Mouse (Mus musculus) ES-E14 (cell line): ENCODE measurements at regions not wholly inside any gene's neighbourhood (a gene's known extent, or its start where the extent isn't known, plus 50 kb on each side); places are given as distances from the start of the nearest gene placed in this dataset.

ENCODE experiments used
- DNase-seq: peaks from one replicate; pipeline ENCODE4 v3.0.0-alpha.2; 2013; ENCODE audit warnings: low read depth, low spot score
- H3K27ac ChIP-seq: 2 replicates; pipeline ENCODE4 v1.5.1; 2012; ENCODE audit warnings: low read depth, mild to moderate bottlenecking, low read length, moderate library complexity, mixed read lengths; ENCODE audit not compliant: poor library complexity, insufficient read depth, severe bottlenecking
- H3K36me3 ChIP-seq: 2 replicates; pipeline ENCODE4 v1.6.1; 2012; ENCODE audit warnings: mild to moderate bottlenecking, low read length, moderate library complexity, mixed read lengths; ENCODE audit not compliant: control insufficient read depth, poor library complexity, insufficient read depth, severe bottlenecking
- H3K4me1 ChIP-seq, 2 experiments: fragments of 150-350 bp in 1 of 2; sonication (generic) in 1 of 2; 2 replicates each; pipeline ENCODE4 v1.6.1; 2012; ENCODE audit warnings: low read length in 2 of 2, mild to moderate bottlenecking in 1 of 2, mixed read lengths in 1 of 2; ENCODE audit not compliant: control insufficient read depth in 2 of 2, insufficient read depth in 2 of 2, poor library complexity in 1 of 2
- H3K4me3 ChIP-seq, 2 experiments: fragments of 150-350 bp in 1 of 2; sonication (generic) in 1 of 2; 2 replicates each; pipeline ENCODE4 v1.5.1; 2012; ENCODE audit warnings: low read length in 2 of 2, low read depth in 1 of 2, mild to moderate bottlenecking in 1 of 2, mixed read lengths in 1 of 2; ENCODE audit not compliant: insufficient read depth in 1 of 2, poor library complexity in 1 of 2, severe bottlenecking in 1 of 2
- H3K9ac ChIP-seq: 2 replicates; pipeline ENCODE4 v1.6.1; 2012; ENCODE audit warnings: low read depth, mild to moderate bottlenecking, low read length, mixed read lengths; ENCODE audit not compliant: poor library complexity, insufficient read depth, severe bottlenecking
- H3K9me3 ChIP-seq: fragments of 150-350 bp; sonication (generic); 2 replicates; pipeline ENCODE4 v1.6.1; 2012; ENCODE audit warnings: low read depth, mild to moderate bottlenecking, low read length; ENCODE audit not compliant: control insufficient read depth, insufficient read depth
- CHD2 ChIP-seq: IDR thresholded peaks from 2 replicates; pipeline ENCODE4 v1.6.1; 2014; ENCODE audit warnings: mild to moderate bottlenecking, low read depth, low read length, inconsistent platforms
- HCFC1 ChIP-seq: IDR thresholded peaks from 2 replicates; pipeline ENCODE4 v1.6.1; 2012; ENCODE audit warnings: low read length, inconsistent platforms, borderline replicate concordance; ENCODE audit not compliant: insufficient read depth
- MAFK ChIP-seq: IDR thresholded peaks from 2 replicates; pipeline ENCODE4 v1.6.1; 2014; ENCODE audit warnings: mild to moderate bottlenecking, low read depth, low read length, inconsistent platforms; ENCODE audit not compliant: insufficient read depth
- ZC3H11A ChIP-seq: IDR thresholded peaks from 2 replicates; pipeline ENCODE4 v1.6.1; 2012; ENCODE audit warnings: low read depth, mild to moderate bottlenecking, inconsistent platforms, low read length, borderline replicate concordance
- ZNF384 ChIP-seq: IDR thresholded peaks from 2 replicates; pipeline ENCODE4 v1.6.1; 2012; ENCODE audit warnings: low read depth, low read length, inconsistent platforms
- in situ Hi-C, 2 experiments: fragments of 600-800 bp; cut with MboI; formaldehyde crosslinking; loops; one replicate each; pipeline ENCODE4 v1.15.1; 2025; ENCODE audit warnings: low sequenced_read_pairs in 2 of 2, inconsistent platforms in 1 of 2; ENCODE audit not compliant: unreplicated experiment in 2 of 2

DNA sequence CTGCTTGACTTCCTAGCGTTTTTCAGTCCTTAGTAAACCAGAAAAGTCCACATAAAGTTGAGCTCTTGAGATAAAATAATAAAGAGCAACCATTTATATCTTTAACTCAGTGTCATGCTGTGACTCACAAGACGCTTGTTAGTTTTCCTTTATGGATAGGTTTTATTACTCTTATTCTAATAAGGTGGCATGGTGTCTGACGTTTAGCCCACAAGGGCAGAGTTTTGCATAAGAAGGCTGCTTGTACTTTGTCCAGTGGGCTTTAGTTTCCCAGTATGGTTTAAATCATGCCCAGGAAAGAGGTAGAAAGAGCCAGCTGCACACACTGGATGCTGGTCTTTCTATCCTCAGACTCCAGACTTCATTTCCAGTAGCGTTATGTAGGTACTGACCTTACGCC lies 332.4 kb upstream of the Prkd1 start:
- in situ Hi-C loops, result no loop called here
- TF ChIP-seq MAFK (no peak), HCFC1 (no peak), CHD2 (no peak), ZNF384 (no peak), ZC3H11A (no peak)
- Histone ChIP-seq H3K4me1 (no peaks in the 10 kb centered on the region), H3K9me3 (no peaks in the 10 kb centered on the region), H3K9ac (no peak overlapping the region), H3K4me3 (no peak overlapping the region), H3K27ac (no peak overlapping the region), H3K36me3 (no peaks in the 10 kb centered on the region)
- DNase-seq, result no peak

DNA sequence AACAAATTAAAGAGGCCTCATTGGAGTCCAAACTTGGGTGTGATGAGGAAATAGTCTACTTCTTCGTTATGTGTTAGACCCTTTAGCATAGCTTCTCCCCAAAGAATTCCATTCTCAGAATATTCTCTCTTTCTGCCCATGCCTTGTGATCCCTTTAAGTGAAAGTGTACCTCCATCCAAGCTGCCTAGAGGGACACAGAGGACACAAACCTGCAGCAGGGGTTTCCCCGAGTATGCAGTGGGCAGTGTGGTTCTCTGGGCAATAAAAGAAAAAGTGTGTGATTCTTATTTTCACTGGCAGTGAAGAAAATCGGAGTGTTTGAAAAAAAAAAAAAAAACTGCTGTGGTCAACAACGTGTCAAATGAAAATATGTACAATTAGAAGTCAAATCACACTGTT lies 331.9 kb upstream of the Prkd1 start:
- H3K4me3 ChIP-seq, result no peak overlapping the region
- H3K36me3 ChIP-seq, result no peaks in the 10 kb centered on the region
- TF ChIP-seq MAFK, result no peak
- TF ChIP-seq HCFC1, result no peak
- no peak for TF ChIP-seq ZNF384
- no peak for TF ChIP-seq CHD2
- no peak for TF ChIP-seq ZC3H11A
- H3K4me1 ChIP-seq, result no peaks in the 10 kb centered on the region
- no peaks in the 10 kb centered on the region for H3K9me3 ChIP-seq
- H3K27ac ChIP-seq, result no peak overlapping the region
- H3K9ac ChIP-seq, result no peak overlapping the region
- no peak for DNase-seq
- in situ Hi-C loops, result no loop called here

DNA sequence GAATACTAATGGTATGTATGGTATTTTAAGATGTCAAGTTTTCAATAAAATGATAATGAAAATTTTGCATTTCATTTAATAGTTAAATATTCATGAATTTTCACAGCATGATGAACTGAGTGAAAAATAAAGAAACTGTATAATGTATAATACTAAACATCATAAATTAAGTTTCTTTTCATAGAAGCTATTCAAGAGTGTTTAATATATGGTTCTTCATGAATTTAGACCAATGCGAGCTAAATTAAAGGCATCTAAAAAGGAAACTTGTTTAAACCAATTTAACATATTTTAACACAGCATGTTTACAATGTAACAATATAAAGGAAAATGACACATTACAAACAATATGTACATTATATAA lies 321.8 kb upstream of the Prkd1 start:
- Histone ChIP-seq H3K9ac (no peak overlapping the region), H3K9me3 (no peaks in the 10 kb centered on the region), H3K27ac (no peak overlapping the region), H3K4me1 (peaks cover 0 to 2% of the 10 kb centered on the region in 2 experiments; a peak in 1 of 4 replicates), H3K4me3 (no peak overlapping the region), H3K36me3 (no peaks in the 10 kb centered on the region)
- DNase-seq, result no peak
- TF ChIP-seq ZC3H11A, result no peak
- TF ChIP-seq MAFK, result no peak
- no peak for TF ChIP-seq HCFC1
- TF ChIP-seq CHD2, result no peak
- TF ChIP-seq ZNF384, result no peak
- in situ Hi-C loops, result loop anchor here in 1 of 2 experiments (25.0 kb wide), 1 partner anchor 1608 kb away; no protein-coding TSS in a partner anchor

DNA sequence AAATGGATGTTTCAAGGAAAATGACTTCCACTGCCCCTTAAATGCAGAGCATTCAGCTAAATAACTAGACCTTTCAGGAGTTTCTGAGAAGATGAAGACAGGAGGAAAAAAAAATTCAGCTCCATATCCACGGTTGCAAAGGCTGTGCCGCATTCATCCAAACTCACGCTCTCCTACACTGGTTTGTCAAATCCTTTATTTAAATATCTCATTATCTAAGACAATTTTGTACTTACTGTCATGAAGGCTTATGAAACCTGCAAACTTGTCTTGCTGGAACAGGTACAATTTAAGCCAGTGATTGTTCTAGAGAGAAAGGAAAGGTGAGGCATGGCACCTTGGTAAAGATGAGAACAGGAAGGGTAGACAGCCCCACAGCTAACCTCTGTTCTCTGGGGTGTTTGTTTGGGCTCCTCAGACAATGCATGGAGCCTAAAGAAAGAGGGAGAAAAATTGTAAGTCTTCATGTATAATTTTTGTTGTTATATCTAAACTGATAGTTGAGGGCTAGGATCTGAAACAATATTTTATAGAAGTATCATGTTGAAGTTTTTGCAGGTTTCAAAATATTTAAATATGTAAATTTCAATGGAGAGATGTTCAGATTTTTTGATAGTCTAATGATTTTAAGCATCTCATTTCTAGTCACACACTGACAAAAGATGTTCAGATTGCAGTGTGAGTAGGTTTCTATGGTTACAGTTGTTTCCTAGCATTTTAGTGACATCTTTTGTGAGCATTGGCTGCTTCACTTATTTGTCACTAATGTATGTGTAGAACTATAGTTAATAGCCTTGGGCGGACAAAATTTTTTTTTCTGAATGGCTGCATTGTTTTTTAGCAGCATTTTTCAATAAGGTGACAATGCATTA lies 321.2 kb upstream of the Prkd1 start:
- in situ Hi-C loops, result loop anchor here in 1 of 2 experiments (25.0 kb wide), 1 partner anchor 1608 kb away; no protein-coding TSS in a partner anchor
- no peak for TF ChIP-seq HCFC1
- no peak for TF ChIP-seq CHD2
- TF ChIP-seq MAFK, result no peak
- no peak for TF ChIP-seq ZNF384
- no peak for TF ChIP-seq ZC3H11A
- H3K27ac ChIP-seq, result no peak overlapping the region
- DNase-seq, result no peak
- H3K9me3 ChIP-seq, result no peaks in the 10 kb centered on the region
- H3K9ac ChIP-seq, result no peak overlapping the region
- H3K4me3 ChIP-seq, result no peak overlapping the region
- H3K4me1 ChIP-seq, result peaks cover 0 to 2% of the 10 kb centered on the region in 2 experiments; a peak in 1 of 4 replicates
- H3K36me3 ChIP-seq, result no peaks in the 10 kb centered on the region
